Mouse (Mus musculus): Measurements from ENCODE around the gene Msn. TPM values are rescaled to one million over a fixed set of nuclear protein-coding genes. Genes with fewer than 3 reads are reported as not detected.
"Not testable (repeated sequence)": the region's sequence is repeated elsewhere in the genome, so short reads cannot be mapped to it uniquely, and the experiment has no call there.

The Msn gene
- polyA plus RNA-seq, 1 experiment from 2014 or later: 113 TPM

- Histone ChIP-seq H3K27ac (replicated peaks) (no peak overlapping the region), H3K27me3 (no peaks in the 10 kb centered on the region), H3K4me1 (no peaks in the 10 kb centered on the region), H3K9me3 (replicated peaks) (no peaks in the 10 kb centered on the region), H3K36me3 (no peaks in the 10 kb centered on the region), H3K4me2 (replicated peaks) (no peak overlapping the region), H3K9ac (no peak overlapping the region), H3K4me3 (replicated peaks) (no peak overlapping the region)
- WGBS: 84% methylated on average over 2 of the region's 2 CpGs
- ATAC-seq (ENCODE audit: insufficient number of reproducible peaks, low FRiP score, low TSS enrichment, low read depth): no peak
Observed at GRCm38 (mm10) chrX:96148217-96148616, 52.4 kb downstream of the Msn start.

- Histone ChIP-seq H3K4me2 (replicated peaks) (no peak overlapping the region), H3K27me3 (no peaks in the 10 kb centered on the region), H3K36me3 (no peaks in the 10 kb centered on the region), H3K4me3 (replicated peaks) (no peak overlapping the region), H3K9ac (no peak overlapping the region), H3K9me3 (replicated peaks) (no peaks in the 10 kb centered on the region), H3K4me1 (no peaks in the 10 kb centered on the region), H3K27ac (replicated peaks) (no peak overlapping the region)
- ATAC-seq (ENCODE audit: insufficient number of reproducible peaks, low FRiP score, low TSS enrichment, low read depth): no peak
- WGBS: 85% methylated on average over 3 of the region's 3 CpGs
Observed at GRCm38 (mm10) chrX:96153362-96153761, 57.5 kb downstream of the Msn start.

GRCm38 (mm10) chrX:96157936-96158335 is 62.1 kb downstream of the Msn start:
- WGBS: 93% methylated on average over 3 of the region's 3 CpGs
- no peak overlapping the region for H3K4me2 ChIP-seq (replicated peaks)
- no peak for ATAC-seq (ENCODE audit: insufficient number of reproducible peaks, low FRiP score, low TSS enrichment, low read depth)
- no peak overlapping the region for H3K4me3 ChIP-seq (replicated peaks)
- no peaks in the 10 kb centered on the region for H3K9me3 ChIP-seq (replicated peaks)
- H3K27ac ChIP-seq (replicated peaks): no peak overlapping the region
- no peaks in the 10 kb centered on the region for H3K27me3 ChIP-seq
- no peak overlapping the region for H3K9ac ChIP-seq
- H3K36me3 ChIP-seq: no peaks in the 10 kb centered on the region
- H3K4me1 ChIP-seq: no peaks in the 10 kb centered on the region

GRCm38 (mm10) chrX:96162571-96162970 is 66.7 kb downstream of the Msn start:
- no peak overlapping the region for H3K9ac ChIP-seq

GRCm38 (mm10) chrX:96171645-96172388 is 76.0 kb downstream of the Msn start:
- Histone ChIP-seq H3K4me2 (replicated peaks) (no peak overlapping the region), H3K36me3 (no peaks in the 10 kb centered on the region), H3K4me1 (no peaks in the 10 kb centered on the region), H3K27me3 (no peaks in the 10 kb centered on the region), H3K4me3 (replicated peaks) (no peak overlapping the region), H3K9me3 (replicated peaks) (no peaks in the 10 kb centered on the region), H3K9ac (no peak overlapping the region), H3K27ac (replicated peaks) (no peak overlapping the region)
- 62% methylated on average over 2 of the region's 2 CpGs for WGBS
- ATAC-seq (ENCODE audit: insufficient number of reproducible peaks, low FRiP score, low TSS enrichment, low read depth): no peak

More at GRCm38 (mm10) chrX:96162571-96162970, 66.7 kb downstream of the Msn start:
- Histone ChIP-seq H3K27ac (replicated peaks) (no peak overlapping the region), H3K27me3 (no peaks in the 10 kb centered on the region; the same call in 1 of the 2 replicates), H3K4me2 (replicated peaks) (no peak overlapping the region), H3K36me3 (peaks cover 2% of the 10 kb centered on the region; the same call in 1 of the 2 replicates), H3K4me3 (replicated peaks) (no peak overlapping the region), H3K9me3 (replicated peaks) (no peaks in the 10 kb centered on the region), H3K4me1 (no peaks in the 10 kb centered on the region)
- no peak for ATAC-seq (ENCODE audit: insufficient number of reproducible peaks, low FRiP score, low TSS enrichment, low read depth)
- 89% methylated on average over 2 of the region's 2 CpGs for WGBS

GRCm38 (mm10) chrX:96178437-96178836 is 82.6 kb downstream of the Msn start:
- H3K4me1 ChIP-seq: no peaks in the 10 kb centered on the region
- no peaks in the 10 kb centered on the region for H3K9me3 ChIP-seq (replicated peaks)
- WGBS: 9% methylated on average over 1 of the region's 1 CpGs
- no peak overlapping the region for H3K27ac ChIP-seq (replicated peaks)
- H3K4me3 ChIP-seq (replicated peaks): no peak overlapping the region
- H3K9ac ChIP-seq: no peak overlapping the region
- no peaks in the 10 kb centered on the region for H3K27me3 ChIP-seq
- no peaks in the 10 kb centered on the region for H3K36me3 ChIP-seq
- ATAC-seq (ENCODE audit: insufficient number of reproducible peaks, low FRiP score, low TSS enrichment, low read depth): no peak
- H3K4me2 ChIP-seq (replicated peaks): no peak overlapping the region

GRCm38 (mm10) chrX:96184100-96184732 is 88.4 kb downstream of the Msn start:
- Histone ChIP-seq H3K4me2 (replicated peaks) (no peak overlapping the region), H3K9ac (no peak overlapping the region), H3K4me3 (replicated peaks) (no peak overlapping the region), H3K27ac (replicated peaks) (no peak overlapping the region), H3K36me3 (no peaks in the 10 kb centered on the region), H3K4me1 (no peaks in the 10 kb centered on the region), H3K9me3 (replicated peaks) (no peaks in the 10 kb centered on the region), H3K27me3 (no peaks in the 10 kb centered on the region)
- WGBS: 42% methylated on average over 5 of the region's 5 CpGs
- no peak for ATAC-seq (ENCODE audit: insufficient number of reproducible peaks, low FRiP score, low TSS enrichment, low read depth)

GRCm38 (mm10) chrX:96205143-96205542 is 109.3 kb downstream of the Msn start:
- WGBS: 79% methylated on average over 3 of the region's 3 CpGs
- not testable (repeated sequence) for H3K4me1 ChIP-seq; H3K4me2 ChIP-seq (replicated peaks); ATAC-seq (ENCODE audit: insufficient number of reproducible peaks, low FRiP score, low TSS enrichment, low read depth); H3K27ac ChIP-seq (replicated peaks); H3K9ac ChIP-seq; H3K27me3 ChIP-seq; H3K9me3 ChIP-seq (replicated peaks); H3K36me3 ChIP-seq; H3K4me3 ChIP-seq (replicated peaks)

GRCm38 (mm10) chrX:96206872-96207271 is 111.0 kb downstream of the Msn start:
- WGBS: 40% methylated on average over 1 of the region's 1 CpGs
- H3K4me3 ChIP-seq (replicated peaks): no peak overlapping the region
- no peaks in the 10 kb centered on the region for H3K36me3 ChIP-seq
- peaks cover 3% of the 10 kb centered on the region; the same call in 1 of the 2 replicates for H3K27me3 ChIP-seq
- H3K9ac ChIP-seq: no peak overlapping the region
- no peaks in the 10 kb centered on the region for H3K9me3 ChIP-seq (replicated peaks)
- H3K4me1 ChIP-seq: no peaks in the 10 kb centered on the region
- H3K27ac ChIP-seq (replicated peaks): no peak overlapping the region
- no peak for ATAC-seq (ENCODE audit: insufficient number of reproducible peaks, low FRiP score, low TSS enrichment, low read depth)
- no peak overlapping the region for H3K4me2 ChIP-seq (replicated peaks)

GRCm38 (mm10) chrX:96218088-96218487 is 122.2 kb downstream of the Msn start:
- WGBS: 47% methylated on average over 1 of the region's 1 CpGs
- H3K4me1 ChIP-seq: no peaks in the 10 kb centered on the region
- H3K27me3 ChIP-seq: no peaks in the 10 kb centered on the region
- no peak overlapping the region for H3K27ac ChIP-seq (replicated peaks)
- no peaks in the 10 kb centered on the region for H3K9me3 ChIP-seq (replicated peaks)
- H3K4me2 ChIP-seq (replicated peaks): no peak overlapping the region
- no peak overlapping the region for H3K4me3 ChIP-seq (replicated peaks)
- no peak for ATAC-seq (ENCODE audit: insufficient number of reproducible peaks, low FRiP score, low TSS enrichment, low read depth)
- no peaks in the 10 kb centered on the region for H3K36me3 ChIP-seq
- no peak overlapping the region for H3K9ac ChIP-seq
